Mouse (Mus musculus): ENCODE results near the gene Cd99l2. TPM values are rescaled to one million over a fixed set of nuclear protein-coding genes. Genes with fewer than 3 reads are reported as not detected.

The Cd99l2 gene
- polyA plus RNA-seq, 1 experiment from 2014 or later: 86.5 TPM

Small RNA genes within 50 kb of the gene (microRNA-seq; reads per million reads assigned to microRNA genes)
- not detected for gene Gm23945

Other genes with a start within 250 kb of the Cd99l2 start
- gene Mtmr1, start 128.1 kb downstream of the Cd99l2 start, polyA plus RNA-seq (2015; fragmentation: Nextera tagmentation; extraction: Ambion mirVana): 15.4 and 17.3 TPM in 2 replicates
- gene Hmgb3, start 63.1 kb upstream of the Cd99l2 start, polyA plus RNA-seq (2015; fragmentation: Nextera tagmentation; extraction: Ambion mirVana): 517 and 566 TPM in 2 replicates
- 3.1 and 3.8 TPM in 2 replicates for gene Gpr50, start 170.8 kb upstream of the Cd99l2 start, polyA plus RNA-seq (2015; fragmentation: Nextera tagmentation; extraction: Ambion mirVana)